Mouse (Mus musculus) spleen, adult 18-20 months (tissue): ENCODE measurements around the gene Adgrg7.

Experiments
- DNase-seq, 2 experiments: peaks; one replicate each; pipeline ENCODE4 v3.0.0; 2022; ENCODE audit warnings: mixed read lengths in 2 of 2

Gene Adgrg7

GRCm38 (mm10) chr16:56795481-56796139 is at the start of gene Adgrg7:
TSS of gene Adgrg7 (minus strand) at chr16:56795855.
- DNase-seq: no peak

GRCm38 (mm10) chr16:56842988-56843387 is 47.3 kb upstream of the Adgrg7 start:
- DNase-seq: no peak

- DNase-seq: no peak
Measured at GRCm38 (mm10) chr16:56833312-56833711, 37.7 kb upstream of the Adgrg7 start.

GRCm38 (mm10) chr16:56831986-56832385 is 36.3 kb upstream of the Adgrg7 start:
- no peak for DNase-seq

GRCm38 (mm10) chr16:56801370-56802109 is 5.9 kb upstream of the Adgrg7 start:
- no peak for DNase-seq

GRCm38 (mm10) chr16:56800946-56801345 is 5.3 kb upstream of the Adgrg7 start:
- no peak for DNase-seq

- no peak for DNase-seq
Measured at GRCm38 (mm10) chr16:56800469-56800868, 4.8 kb upstream of the Adgrg7 start.

- no peak for DNase-seq
Measured at GRCm38 (mm10) chr16:56799541-56800029, 3.9 kb upstream of the Adgrg7 start.

- no peak for DNase-seq
Measured at GRCm38 (mm10) chr16:56798873-56799272, 3.2 kb upstream of the Adgrg7 start.

GRCm38 (mm10) chr16:56794383-56795144 is 1.1 kb downstream of the Adgrg7 start:
- DNase-seq: no peak

GRCm38 (mm10) chr16:56793778-56794177 is 1.9 kb downstream of the Adgrg7 start:
- no peak for DNase-seq

GRCm38 (mm10) chr16:56785943-56786342 is 9.7 kb downstream of the Adgrg7 start:
- no peak for DNase-seq

GRCm38 (mm10) chr16:56771163-56772105 is 24.2 kb downstream of the Adgrg7 start:
- peak in 1 of 2 experiments; percentile 5 for DNase-seq

GRCm38 (mm10) chr16:56729060-56729459 is 66.6 kb downstream of the Adgrg7 start:
- no peak for DNase-seq

- no peak for DNase-seq
Measured at GRCm38 (mm10) chr16:56724927-56725326, 70.7 kb downstream of the Adgrg7 start.

GRCm38 (mm10) chr16:56722357-56722756 is 73.3 kb downstream of the Adgrg7 start:
- no peak for DNase-seq

- DNase-seq: no peak
Measured at GRCm38 (mm10) chr16:56719031-56719430, 76.6 kb downstream of the Adgrg7 start.

- DNase-seq: peak; percentile 96 to 98
Measured at GRCm38 (mm10) chr16:56717224-56718200, 78.1 kb downstream of the Adgrg7 start, which contains the start of gene Tfg. TSS of gene Tfg (minus strand) at chr16:56717450.

GRCm38 (mm10) chr16:56716557-56717179 is 79.0 kb downstream of the Adgrg7 start:
- no peak for DNase-seq

GRCm38 (mm10) chr16:56715608-56716007 is 80.0 kb downstream of the Adgrg7 start:
- no peak for DNase-seq
